Mouse (Mus musculus): ENCODE measurements at regions not wholly inside any gene's neighbourhood (a gene's known extent, or its start where the extent isn't known, plus 50 kb on each side); places are given as distances from the start of the nearest gene placed in this dataset.
"Not testable (repeated sequence)": the region's sequence is repeated elsewhere in the genome, so short reads cannot be mapped to it uniquely, and the experiment has no call there.

DNA sequence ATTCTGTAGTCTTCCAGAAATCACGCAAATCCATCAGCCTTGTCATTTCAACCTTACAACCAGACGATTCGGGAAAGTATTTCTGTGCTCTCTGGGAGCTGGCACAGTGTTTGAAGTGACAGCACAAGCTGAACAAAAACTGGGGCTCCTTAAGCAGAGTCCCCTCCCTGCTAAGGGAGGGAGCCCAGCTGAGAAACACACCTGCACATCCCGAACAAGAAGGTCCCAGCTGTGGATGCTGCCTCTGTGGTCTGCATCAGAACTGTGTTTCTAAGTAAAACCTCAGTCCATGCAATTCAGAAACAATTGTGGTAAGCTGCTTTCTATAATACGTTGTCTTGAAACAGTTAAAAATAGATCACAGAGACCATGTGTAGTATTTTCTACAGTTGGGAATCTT lies 693.8 kb downstream of the Dad1 start:
- not testable (repeated sequence) for DNase-seq

DNA sequence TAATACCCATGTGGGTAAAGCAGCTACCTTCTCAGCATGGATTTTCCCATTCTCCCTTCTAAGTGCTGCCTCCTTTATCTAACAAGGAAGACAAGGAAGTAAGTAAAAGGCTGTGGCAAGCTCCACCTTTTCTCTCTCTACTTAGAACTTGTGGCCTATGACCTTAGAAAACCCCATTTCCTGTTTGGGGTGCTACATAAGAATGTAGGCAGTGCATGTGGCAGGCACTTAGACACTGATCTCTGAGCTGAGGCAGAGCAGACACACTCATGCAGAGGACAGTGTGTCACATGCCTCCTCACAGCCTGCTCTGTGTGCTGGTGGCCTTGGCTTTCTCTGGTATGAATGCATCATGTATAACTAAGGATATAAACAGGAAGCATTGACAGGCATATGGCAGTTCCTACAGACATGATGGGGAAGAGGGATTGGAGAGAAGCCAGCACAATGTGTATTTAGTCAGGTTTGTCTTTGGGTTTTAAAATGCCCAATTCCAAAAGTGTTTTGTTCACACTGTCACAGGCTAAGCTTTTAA lies 694.5 kb downstream of the Dad1 start:
- not testable (repeated sequence) for DNase-seq

DNA sequence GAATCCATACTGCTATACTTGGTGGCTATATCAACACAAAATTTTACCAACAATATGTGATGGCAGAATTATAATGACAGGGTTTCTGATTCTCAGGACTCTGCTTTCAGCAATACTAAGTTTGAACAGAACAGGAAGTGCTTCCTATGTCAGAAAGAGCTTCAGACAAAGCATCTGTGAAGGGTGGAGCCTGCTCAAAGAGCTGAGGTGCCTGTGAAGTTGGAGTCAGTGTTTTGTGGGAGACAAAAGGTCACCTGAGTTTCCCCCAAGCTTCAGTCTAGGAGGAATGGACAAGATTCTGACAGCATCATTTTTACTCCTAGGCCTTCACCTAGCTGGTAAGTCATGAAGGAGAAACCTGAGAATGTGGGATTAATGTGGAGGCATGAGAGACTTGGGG lies 700.1 kb downstream of the Dad1 start:
- no peak for DNase-seq

DNA sequence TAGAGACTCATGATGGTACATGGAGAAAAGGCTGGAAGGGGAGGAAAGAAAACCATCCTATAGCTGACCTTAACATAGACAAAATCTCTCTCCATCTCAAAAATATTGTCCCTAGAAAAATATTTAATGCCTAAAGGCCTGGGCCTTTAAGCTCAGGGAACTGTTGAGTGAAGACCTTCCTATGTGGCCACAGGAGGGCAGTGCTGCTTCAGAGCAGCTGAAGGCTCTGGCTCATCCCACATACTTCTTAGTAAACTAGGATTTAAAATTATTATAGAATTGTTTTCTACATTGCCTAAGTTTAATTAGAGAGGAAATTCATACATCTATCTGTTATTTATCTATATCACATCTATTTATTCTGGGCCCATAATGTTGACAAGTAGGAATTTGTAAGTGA lies 706.5 kb downstream of the Dad1 start:
- DNase-seq, result peak; percentile 3

DNA sequence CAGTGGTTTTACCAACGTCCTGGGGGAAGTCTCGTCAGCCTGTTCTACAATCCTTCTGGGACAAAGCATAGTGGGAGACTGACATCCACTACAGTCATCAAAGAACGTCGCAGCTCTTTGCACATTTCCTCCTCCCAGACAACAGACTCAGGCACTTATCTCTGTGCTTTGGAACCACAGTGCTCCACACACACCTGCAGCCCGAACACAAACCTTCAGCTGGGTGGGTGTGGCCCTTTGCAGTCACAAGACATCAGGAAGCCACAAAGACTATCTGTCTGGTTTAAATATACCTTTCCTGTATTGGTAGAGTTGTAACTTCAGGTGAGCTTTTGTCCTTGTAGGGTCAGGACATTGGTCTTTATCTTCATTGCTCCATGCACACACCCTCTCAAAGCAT lies 708.6 kb downstream of the Dad1 start:
- no peak for DNase-seq

DNA sequence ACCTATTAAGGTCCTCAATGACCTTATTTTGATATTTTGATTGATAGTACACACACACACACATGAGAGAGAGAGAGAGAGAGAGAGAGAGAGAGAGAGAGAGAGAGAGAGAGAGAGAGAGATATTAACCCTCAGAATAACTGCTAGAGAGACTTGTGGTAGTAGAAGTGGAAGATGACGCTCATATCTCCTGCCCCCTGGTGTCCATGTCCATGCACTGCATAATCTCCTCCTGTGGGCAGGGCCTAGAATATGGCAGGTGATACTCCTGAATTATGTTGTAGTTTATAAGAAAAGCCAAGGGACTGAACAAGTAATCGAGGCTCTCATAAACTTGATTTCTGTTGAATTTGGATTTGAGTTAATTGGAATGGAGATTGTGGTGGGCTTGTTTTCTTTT lies 712.3 kb downstream of the Dad1 start:
- peak; percentile 8 for DNase-seq

DNA sequence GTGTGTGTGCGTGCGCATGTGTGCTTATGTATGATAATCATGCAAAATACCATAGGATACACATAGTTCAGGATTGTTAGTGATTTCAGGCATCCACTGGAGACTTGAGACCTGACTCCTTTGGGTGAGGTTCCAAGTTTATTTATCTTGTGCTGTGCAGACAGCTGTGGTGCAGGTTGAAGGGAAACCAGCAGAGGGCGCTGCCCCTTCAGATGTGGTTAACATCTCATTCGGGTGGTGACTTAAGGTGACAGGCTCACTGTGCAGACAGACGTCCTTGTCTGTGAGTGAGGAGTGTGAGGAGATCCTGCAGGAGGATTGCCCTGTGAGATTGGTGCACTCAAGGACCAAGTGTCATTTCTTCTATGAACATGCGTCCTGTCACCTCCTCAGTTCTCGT lies 716.0 kb downstream of the Dad1 start:
- DNase-seq, result not testable (repeated sequence)

DNA sequence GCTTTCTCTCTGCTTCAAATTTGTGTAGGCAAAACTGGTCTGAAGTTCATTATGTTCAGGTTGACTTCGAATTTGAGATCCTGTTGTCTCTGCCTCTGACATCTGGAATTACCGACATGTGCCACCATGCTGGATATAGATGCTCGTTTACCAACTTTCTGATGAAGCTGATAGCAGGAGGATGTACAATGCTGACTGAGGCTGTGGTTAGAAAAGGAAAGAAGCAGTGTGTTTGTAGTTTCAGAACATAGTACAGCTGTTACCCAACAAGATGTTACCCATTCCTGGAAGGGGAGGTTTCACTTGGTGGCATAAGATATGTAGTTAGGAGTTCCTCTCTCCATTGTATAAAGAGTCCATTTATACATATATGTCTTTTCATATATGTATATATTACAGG lies 730.5 kb downstream of the Dad1 start:
- DNase-seq, result not testable (repeated sequence)

DNA sequence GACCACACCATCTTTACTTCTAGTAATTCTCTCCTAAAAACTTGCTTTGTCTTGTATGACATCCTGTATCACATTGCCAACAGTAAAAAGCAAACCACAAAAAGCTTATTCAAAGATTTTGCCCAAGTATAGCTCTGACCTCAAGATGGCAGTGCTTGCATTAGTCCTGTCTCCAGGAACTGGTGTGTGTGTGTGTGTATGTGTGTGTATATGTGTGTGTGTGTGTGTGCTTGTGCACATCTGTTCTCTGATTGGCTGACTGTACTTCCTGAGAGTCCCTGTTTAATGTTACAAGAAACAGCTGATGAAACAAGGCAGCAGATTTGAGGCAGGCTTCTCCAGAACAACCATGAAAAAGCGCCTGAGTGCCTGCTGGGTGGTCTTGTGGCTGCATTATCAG lies 735.0 kb downstream of the Dad1 start:
- DNase-seq, result not testable (repeated sequence)

DNA sequence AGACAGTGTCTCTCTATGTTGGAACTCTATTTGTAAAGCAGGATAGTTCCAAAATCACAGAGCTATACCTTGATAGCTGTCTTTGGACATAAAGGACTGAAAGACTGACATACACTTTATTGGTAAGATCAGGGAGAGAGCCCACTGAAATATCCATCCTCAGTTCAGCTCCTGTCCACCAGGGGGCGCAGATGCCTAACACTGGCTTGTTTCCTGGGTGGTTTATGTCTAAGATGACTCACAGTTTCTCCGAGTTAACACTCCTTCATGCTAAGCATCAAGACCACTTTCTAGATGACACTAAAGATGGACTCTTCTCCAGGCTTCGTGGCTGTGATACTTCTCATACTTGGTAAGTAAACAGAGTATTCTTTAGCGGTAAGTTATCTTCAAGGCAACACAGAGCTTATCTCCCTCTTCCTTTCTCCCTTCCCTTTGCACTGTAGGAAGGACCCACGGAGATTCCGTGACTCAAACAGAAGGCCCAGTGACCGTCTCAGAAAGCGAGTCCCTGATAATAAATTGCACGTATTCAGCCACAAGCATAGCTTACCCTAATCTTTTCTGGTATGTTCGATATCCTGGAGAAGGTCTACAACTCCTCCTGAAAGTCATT lies 737.2 kb downstream of the Dad1 start:
- not testable (repeated sequence) for DNase-seq

DNA sequence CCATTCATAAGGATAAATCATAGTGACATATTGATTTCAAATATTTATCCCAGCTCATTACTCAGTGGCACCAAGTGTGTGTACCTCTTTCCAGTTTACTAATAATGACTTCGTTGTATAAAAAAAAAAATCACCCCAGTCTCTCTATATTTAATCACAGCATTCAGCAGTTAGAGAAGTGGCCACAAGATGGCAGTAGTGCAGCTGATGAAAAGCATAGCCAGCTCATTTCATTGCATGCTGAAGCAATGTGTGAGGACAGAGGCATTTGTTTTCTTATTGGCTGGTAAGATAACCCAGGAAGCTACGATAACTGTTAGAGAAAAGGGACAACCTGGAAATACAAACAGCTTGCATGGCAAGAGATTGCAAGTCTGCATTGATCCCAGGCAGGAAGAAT lies 748.5 kb downstream of the Dad1 start:
- DNase-seq, result peak; percentile 27

DNA sequence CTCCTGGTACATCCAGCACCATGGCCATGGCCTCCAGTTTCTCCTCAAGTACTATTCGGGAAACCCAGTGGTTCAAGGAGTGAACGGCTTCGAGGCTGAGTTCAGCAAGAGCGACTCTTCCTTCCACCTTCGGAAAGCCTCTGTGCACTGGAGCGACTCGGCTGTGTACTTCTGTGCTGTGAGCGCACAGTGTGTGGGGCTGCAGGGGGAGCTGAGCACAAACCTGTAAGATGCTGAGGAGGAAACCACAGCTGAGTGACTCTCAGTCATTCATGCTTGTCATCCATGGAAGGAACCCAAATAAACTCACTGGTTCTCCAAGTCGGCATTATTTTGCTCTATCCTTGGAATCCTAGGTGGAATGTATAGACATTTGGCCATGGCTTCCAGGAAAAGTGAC lies 765.5 kb downstream of the Dad1 start:
- not testable (repeated sequence) for DNase-seq

DNA sequence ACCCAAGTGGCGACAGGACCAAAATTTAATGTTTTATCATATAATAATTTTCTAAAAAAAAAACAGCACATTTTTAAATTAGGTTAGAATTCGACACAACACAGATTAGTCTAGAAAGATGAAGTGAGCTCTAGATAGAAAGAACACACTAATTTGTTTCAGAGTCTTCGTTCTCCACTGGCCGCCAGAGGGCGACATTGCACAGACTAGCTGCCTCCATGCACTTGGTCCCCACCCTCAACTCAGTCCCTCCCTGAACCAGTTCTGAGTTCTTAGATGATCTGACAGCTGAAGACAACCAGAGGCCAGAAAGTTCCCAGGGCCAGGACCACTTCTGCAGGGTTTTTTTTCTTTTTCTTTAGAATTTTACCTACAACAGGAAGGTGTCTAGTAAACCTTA lies 766.3 kb downstream of the Dad1 start:
- not testable (repeated sequence) for DNase-seq

DNA sequence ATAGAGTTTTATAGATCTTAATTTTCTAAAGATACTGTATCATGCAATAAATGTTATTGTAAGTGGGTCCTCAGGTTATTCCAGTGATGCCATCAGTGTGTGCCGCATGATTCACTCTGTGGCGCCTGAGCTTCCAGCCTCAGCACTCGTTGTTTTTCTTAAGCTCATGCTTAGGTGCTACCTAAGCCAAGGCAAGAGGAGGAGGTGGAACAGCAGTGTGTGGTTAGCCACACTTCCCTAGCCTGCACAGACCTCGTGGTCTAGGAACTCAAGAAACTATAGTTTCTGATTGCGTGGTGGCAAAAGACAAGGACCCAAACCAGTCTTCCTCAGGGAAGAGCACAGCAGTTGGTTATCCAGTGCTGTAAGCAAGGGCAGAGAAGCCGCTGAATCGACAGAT lies 779.7 kb downstream of the Dad1 start:
- DNase-seq, result not testable (repeated sequence)

DNA sequence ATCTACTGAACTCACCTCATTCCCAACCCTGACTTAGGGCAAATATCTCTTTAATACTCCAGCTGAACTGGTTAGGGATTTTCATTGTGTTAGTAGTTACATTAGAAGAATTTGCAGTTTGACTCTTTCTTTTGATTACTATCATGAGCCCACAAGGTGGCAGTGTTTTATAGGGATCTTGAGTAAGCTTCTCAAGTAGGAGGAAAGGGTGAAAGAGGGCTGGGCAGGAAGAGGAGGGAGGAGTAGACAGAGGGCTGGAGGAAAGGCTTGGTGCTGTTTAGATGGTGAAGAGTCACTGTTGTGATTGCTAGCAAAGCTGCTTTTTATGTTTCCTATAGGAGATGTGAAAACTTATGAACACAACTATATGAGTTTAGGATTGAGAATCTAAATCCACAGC lies 793.1 kb downstream of the Dad1 start:
- not testable (repeated sequence) for DNase-seq

DNA sequence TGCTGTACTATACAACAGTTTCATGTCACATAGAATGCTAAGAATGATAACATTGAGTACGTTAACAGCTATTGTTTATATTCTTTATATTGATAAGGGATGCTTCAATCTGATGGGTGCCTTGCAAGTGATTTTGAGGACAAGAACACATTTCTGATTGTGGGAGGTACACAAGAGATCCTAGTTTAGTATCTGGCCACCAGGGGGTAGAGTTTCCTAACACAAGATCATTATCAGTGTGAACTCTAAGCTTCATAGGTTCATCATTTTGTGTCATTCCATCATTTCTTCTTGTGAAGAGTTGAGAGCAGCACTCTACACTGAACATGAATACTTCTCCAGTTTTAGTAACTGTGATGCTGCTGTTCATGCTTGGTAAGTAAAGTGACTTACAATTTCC lies 799.9 kb downstream of the Dad1 start:
- DNase-seq, result no peak

DNA sequence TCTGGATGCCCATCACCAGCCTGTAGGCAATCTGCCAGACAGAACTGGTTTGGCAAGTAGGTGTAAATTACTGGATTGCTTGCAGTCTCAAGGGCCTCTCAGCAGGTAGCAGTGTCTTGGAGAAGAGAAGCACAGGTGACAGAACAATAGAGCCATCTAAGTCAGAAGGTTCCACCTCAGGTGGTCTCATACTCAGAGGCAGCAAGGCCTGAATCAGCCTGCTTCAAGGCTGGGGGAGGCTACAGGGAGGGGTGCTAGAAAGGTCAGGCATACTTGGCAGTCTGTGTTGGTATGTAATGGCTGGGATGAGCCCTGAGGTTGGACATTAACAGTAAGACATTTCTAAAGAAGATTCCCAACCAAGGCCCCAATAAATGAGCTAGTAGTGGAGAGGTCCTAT lies 814.3 kb downstream of the Dad1 start:
- not testable (repeated sequence) for DNase-seq

DNA sequence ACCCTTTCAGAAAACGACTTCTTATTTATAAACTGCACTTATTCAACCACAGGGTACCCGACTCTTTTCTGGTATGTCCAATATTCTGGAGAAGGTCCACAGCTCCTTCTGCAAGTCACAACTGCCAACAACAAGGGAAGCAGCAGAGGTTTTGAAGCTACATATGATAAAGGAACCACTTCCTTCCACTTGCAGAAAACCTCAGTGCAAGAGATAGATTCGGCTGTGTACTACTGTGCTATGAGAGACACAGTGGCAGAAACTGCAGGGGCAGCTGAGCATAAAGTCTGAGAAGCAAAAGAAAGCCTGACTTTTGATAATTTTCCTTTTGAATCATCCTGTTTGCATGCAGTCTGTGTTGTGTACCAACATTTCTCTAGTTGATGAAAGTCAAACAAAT lies 823.8 kb downstream of the Dad1 start:
- not testable (repeated sequence) for DNase-seq

DNA sequence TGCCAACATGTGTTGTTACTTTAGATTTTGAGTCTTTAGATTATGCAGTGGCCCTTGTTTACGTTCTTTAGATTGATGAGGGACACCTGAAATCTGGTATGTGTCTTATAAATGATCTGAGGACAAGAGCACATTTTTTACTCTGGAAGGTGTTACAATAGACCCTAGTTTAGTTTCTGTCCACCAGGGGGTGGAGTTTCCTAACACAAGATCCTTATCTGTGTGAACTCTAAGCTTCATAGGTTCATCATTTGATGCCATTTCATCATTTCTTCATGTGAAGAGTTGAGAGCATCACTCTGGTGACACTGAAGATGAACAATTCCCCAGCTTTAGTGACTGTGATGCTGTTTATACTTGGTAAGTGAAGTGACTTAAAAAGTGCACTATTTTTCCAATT lies 825.5 kb downstream of the Dad1 start:
- not testable (repeated sequence) for DNase-seq

DNA sequence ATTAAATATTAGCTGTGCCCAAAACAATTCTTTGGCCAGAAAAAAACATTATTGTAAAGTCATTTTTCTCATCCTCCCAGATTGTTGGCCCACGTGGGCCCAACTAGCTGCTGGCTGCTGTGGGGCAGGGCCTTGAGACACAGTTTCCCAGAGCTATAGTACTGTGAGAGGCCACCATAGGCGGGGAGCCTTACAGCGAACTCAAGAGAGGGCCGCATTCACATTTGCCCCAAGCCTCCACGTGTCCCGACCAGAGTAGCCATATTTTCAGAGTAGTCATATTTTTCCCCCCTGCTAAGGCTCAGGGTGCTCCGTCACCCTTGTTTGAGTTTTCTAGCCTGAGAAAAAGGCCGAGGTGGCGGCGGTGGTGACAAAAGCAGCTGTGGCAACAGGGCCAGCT lies 826.3 kb downstream of the Dad1 start:
- not testable (repeated sequence) for DNase-seq

DNA sequence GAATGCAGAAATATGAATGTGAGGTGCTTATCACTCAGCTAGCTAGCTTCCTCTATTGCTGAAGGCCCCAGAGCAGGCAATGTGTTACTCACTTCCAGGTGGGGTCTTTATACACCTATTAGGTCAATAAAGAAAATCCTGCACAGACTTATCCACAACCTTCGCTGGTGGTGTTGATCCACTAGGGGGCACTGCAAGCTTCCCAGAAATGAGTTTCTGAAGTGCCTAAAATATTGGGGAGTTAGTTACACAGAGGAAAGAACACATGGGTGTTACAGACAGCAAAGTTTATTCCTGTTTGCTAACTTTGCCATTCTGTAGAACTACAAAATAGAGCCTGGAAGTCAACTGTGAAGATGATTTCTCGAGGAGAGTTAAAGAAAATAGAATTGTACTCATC lies 836.9 kb downstream of the Dad1 start:
- DNase-seq, result not testable (repeated sequence)

DNA sequence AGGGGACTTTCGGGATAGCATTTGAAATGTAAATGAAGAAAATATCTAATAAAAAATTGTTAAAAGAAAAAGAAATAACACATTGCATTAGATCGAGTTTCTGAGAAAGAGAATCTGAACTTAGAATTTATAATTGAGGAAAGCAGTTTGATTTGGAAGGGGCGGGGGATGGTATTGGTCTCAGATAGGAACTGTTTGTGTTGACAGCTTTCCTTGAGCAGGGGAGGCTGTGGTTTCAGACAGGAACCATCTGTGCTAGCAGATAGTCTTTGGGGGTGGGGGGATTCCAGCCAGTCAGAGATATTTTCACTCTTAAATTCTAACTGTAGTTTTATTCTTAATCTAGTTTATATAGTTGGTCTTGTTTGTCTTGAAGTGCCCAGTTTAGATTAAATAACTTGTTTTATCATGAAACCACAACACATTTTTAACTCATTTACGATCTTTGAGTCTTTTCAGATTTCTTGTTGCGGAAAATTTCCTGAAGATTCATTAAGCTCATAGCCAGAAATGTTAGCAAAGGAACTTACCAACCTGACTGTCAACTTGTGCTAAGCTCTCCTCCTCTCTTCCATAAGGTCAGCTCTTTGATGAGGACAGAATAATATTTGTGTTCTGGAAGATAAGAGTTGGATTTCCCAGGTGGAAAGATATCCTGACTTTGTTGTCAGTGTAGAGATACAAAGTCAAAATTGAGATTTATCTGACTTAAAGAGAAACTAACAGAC lies 846.2 kb downstream of the Dad1 start:
- DNase-seq, result not testable (repeated sequence)

DNA sequence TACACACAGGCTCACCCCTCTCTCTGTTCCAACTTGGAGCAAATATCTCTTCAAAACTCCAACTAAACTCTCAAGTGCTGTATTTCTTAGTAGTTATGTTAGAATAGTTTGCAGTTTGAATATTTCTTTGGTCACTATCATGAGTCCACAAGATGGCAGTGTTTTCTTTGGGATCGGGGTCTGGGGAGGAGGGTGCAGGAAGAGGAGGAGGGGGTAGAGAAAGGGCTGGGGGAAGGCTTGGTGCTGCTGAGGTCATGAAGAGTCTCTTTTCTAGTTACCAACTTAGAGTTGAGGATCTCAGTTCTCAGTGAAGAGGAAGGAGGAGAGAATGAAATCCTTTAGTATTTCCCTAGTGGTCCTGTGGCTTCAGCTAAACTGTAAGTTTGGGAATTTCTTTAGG lies 863.6 kb downstream of the Dad1 start:
- not testable (repeated sequence) for DNase-seq

DNA sequence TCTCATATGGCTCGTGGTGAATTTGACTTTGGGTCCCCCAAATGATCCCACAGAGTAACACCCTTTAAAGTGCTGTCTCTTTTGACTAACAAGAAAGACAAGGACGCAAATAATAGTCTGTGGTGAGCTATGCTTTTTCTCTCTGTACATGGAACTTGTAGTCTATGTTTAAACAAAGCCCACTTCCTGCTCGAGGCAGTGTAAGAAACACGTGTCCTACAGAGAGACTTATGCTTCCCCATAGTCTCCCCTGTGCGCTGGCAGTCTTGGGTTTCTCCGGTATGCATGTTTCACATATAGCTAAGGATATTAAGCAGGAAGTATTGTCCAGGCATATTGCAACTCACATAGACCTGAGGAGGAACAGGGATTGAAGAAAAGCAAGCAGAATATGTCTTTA lies 879.0 kb upstream of the Olfr1507 start:
- not testable (repeated sequence) for DNase-seq

Data from lung, postnatal 10 days (tissue).